Mouse (Mus musculus): ENCODE measurements at regions not wholly inside any gene's neighbourhood (a gene's known extent, or its start where the extent isn't known, plus 50 kb on each side); places are given as distances from the start of the nearest gene placed in this dataset.

GRCm38 (mm10) chr17:44432524-44433295 lies 244.3 kb downstream of the Clic5 start:
- H3K9me3 ChIP-seq (replicated peaks; ENCODE audit: control insufficient read depth, low read length, poor library complexity, severe bottlenecking) = no peaks in the 10 kb centered on the region
- H3K9ac ChIP-seq (ENCODE audit: low read depth, low read length) = no peak overlapping the region
- WGBS = 58% methylated on average over 4 of the region's 4 CpGs
- H3K27ac ChIP-seq (ENCODE audit: low read length) = no peak overlapping the region
- no peaks in the 10 kb centered on the region for H3K36me3 ChIP-seq (ENCODE audit: control insufficient read depth, insufficient read depth, low read length)
- H3K4me1 ChIP-seq (ENCODE audit: control insufficient read depth, insufficient read depth, low read length) = no peaks in the 10 kb centered on the region
- no peak overlapping the region for H3K4me2 ChIP-seq (ENCODE audit: low read length)
- no peak overlapping the region for H3K4me3 ChIP-seq (ENCODE audit: low read depth, low read length)
- H3K27me3 ChIP-seq (ENCODE audit: control insufficient read depth, insufficient read depth, low read depth, low read length) = no peaks in the 10 kb centered on the region
- ATAC-seq = no peak

DNA sequence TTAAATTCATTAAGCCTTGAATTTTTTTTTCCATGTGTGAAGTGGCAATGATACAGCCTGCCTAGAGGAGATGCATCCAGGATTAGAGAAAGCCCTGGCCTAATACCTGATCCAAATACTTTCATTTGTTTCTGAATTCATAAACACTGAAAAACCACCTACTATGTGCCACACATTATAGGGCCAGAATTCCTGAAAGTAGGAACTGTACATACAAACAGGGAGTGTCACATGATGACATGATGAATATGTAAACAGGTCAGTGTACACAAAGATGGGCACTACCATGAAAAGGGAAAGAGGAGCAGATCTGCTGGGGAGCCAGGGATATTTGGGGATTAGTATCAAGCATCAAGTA lies 244.9 kb downstream of the Clic5 start:
- no peaks in the 10 kb centered on the region for H3K9me3 ChIP-seq (replicated peaks; ENCODE audit: control insufficient read depth, low read length, poor library complexity, severe bottlenecking)
- H3K4me3 ChIP-seq (ENCODE audit: low read depth, low read length) = no peak overlapping the region
- H3K27ac ChIP-seq (ENCODE audit: low read length) = no peak overlapping the region
- H3K27me3 ChIP-seq (ENCODE audit: control insufficient read depth, insufficient read depth, low read depth, low read length) = no peaks in the 10 kb centered on the region
- no peak overlapping the region for H3K4me2 ChIP-seq (ENCODE audit: low read length)
- no peak for ATAC-seq
- H3K36me3 ChIP-seq (ENCODE audit: control insufficient read depth, insufficient read depth, low read length) = no peaks in the 10 kb centered on the region
- no peaks in the 10 kb centered on the region for H3K4me1 ChIP-seq (ENCODE audit: control insufficient read depth, insufficient read depth, low read length)
- H3K9ac ChIP-seq (ENCODE audit: low read depth, low read length) = no peak overlapping the region

- Histone ChIP-seq H3K9me3 (replicated peaks; ENCODE audit: control insufficient read depth, low read length, poor library complexity, severe bottlenecking) (no peaks in the 10 kb centered on the region), H3K27ac (ENCODE audit: low read length) (no peak overlapping the region), H3K9ac (ENCODE audit: low read depth, low read length) (no peak overlapping the region), H3K4me2 (ENCODE audit: low read length) (no peak overlapping the region), H3K27me3 (ENCODE audit: control insufficient read depth, insufficient read depth, low read depth, low read length) (no peaks in the 10 kb centered on the region), H3K4me1 (ENCODE audit: control insufficient read depth, insufficient read depth, low read length) (no peaks in the 10 kb centered on the region), H3K4me3 (ENCODE audit: low read depth, low read length) (no peak overlapping the region), H3K36me3 (ENCODE audit: control insufficient read depth, insufficient read depth, low read length) (no peaks in the 10 kb centered on the region)
- no peak for ATAC-seq
- WGBS = 90% methylated on average over 9 of the region's 9 CpGs
Observed at GRCm38 (mm10) chr17:44436536-44437043, 248.2 kb downstream of the Clic5 start.

DNA sequence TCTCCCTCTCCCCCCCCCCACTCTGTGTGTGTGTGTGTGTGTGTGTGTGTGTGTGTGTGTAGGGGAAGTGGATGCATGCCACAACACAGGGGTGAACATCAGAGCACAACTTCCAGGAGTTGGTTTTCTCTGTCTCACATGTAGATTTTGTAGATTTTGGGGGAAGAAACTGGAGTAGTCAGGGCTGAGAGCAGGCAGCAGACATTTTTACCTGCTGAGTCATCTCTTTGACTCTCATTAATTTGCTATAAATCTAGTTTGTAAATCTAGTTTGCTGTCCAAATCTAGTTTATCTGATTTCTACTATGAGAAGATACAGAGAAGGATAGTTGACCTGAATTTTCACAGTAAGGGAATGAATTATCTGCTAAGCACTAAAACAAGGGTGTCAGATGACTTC lies 250.1 kb downstream of the Clic5 start:
- H3K36me3 ChIP-seq (ENCODE audit: control insufficient read depth, insufficient read depth, low read length) = no peaks in the 10 kb centered on the region
- no peaks in the 10 kb centered on the region for H3K9me3 ChIP-seq (replicated peaks; ENCODE audit: control insufficient read depth, low read length, poor library complexity, severe bottlenecking)
- no peaks in the 10 kb centered on the region for H3K4me1 ChIP-seq (ENCODE audit: control insufficient read depth, insufficient read depth, low read length)
- H3K27ac ChIP-seq (ENCODE audit: low read length) = no peak overlapping the region
- H3K27me3 ChIP-seq (ENCODE audit: control insufficient read depth, insufficient read depth, low read depth, low read length) = no peaks in the 10 kb centered on the region
- no peak overlapping the region for H3K4me2 ChIP-seq (ENCODE audit: low read length)
- H3K9ac ChIP-seq (ENCODE audit: low read depth, low read length) = no peak overlapping the region
- no peak overlapping the region for H3K4me3 ChIP-seq (ENCODE audit: low read depth, low read length)
- ATAC-seq = no peak

DNA sequence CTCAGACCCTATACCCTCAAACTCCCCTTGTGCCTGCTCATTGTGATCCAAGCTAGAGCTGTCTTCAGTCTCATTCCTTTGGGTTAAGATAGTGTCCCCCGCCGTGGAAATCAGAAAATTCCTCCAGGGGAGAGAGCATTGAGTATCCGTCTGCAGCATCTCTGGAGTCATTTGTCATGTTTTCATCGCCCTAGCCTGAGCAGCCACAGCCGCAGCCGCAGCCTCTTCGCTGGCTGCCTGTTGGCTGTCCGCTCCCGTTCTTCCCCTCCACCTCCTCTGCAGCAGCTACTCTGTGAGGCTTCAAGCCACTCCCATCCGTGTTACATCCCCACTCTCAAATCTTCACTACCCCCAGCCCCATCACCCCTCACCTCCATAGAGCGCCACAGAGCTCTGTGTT lies 255.1 kb downstream of the Clic5 start:
- WGBS = 85% methylated on average over 11 of the region's 11 CpGs
- no peak overlapping the region for H3K4me3 ChIP-seq (ENCODE audit: low read depth, low read length)
- no peak for ATAC-seq

DNA sequence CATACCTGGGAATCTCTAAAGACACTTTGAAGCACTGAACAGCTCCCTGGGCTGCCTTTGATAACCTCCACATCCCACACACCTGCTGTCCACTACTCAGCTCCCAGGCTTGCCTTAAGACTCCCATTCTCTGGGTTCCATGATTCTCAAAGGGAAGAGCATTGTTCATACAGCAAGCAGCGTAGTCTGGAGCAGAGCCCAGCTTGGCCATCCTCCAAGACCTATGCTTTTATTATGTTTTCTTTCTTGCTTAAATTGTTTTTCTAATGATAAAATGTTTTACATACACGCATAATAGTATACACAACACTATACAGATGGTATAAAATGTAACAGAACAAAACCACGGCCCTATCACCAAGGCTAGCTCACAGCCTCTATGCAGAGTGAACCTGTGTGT lies 257.0 kb downstream of the Clic5 start:
- no peak for ATAC-seq
- Histone ChIP-seq H3K27me3 (ENCODE audit: control insufficient read depth, insufficient read depth, low read depth, low read length) (no peaks in the 10 kb centered on the region), H3K9me3 (replicated peaks; ENCODE audit: control insufficient read depth, low read length, poor library complexity, severe bottlenecking) (no peaks in the 10 kb centered on the region), H3K4me2 (ENCODE audit: low read length) (no peak overlapping the region), H3K27ac (ENCODE audit: low read length) (no peak overlapping the region), H3K4me1 (ENCODE audit: control insufficient read depth, insufficient read depth, low read length) (no peaks in the 10 kb centered on the region), H3K36me3 (ENCODE audit: control insufficient read depth, insufficient read depth, low read length) (no peaks in the 10 kb centered on the region), H3K4me3 (ENCODE audit: low read depth, low read length) (no peak overlapping the region), H3K9ac (ENCODE audit: low read depth, low read length) (no peak overlapping the region)
- WGBS = 85% methylated on average over 3 of the region's 3 CpGs

More for the DNA sequence above, 255.1 kb downstream of the Clic5 start:
- Histone ChIP-seq H3K4me2 (ENCODE audit: low read length) (no peak overlapping the region), H3K9ac (ENCODE audit: low read depth, low read length) (no peak overlapping the region), H3K9me3 (replicated peaks; ENCODE audit: control insufficient read depth, low read length, poor library complexity, severe bottlenecking) (no peaks in the 10 kb centered on the region), H3K4me1 (ENCODE audit: control insufficient read depth, insufficient read depth, low read length) (no peaks in the 10 kb centered on the region), H3K27ac (ENCODE audit: low read length) (no peak overlapping the region), H3K27me3 (ENCODE audit: control insufficient read depth, insufficient read depth, low read depth, low read length) (no peaks in the 10 kb centered on the region), H3K36me3 (ENCODE audit: control insufficient read depth, insufficient read depth, low read length) (no peaks in the 10 kb centered on the region)

Data from midbrain, embryonic 16.5 days (tissue).